Mouse (Mus musculus) lung, embryonic 16.5 days (tissue): ENCODE data around the gene Trio. TPM values are rescaled to one million over a fixed set of nuclear protein-coding genes. Genes with fewer than 3 reads are reported as not detected.
A peak's percentile ranks its signal among the peaks of the same experiment; 100 is the strongest.

ENCODE experiments used
- ATAC-seq: fragments of 200-750 bp; cut with Nextera tagmentation; 2 replicates; pipeline ENCODE4 v1.8.0; 2017; ENCODE audit warnings: low read depth, mild to moderate bottlenecking, moderate library complexity
- H3K27ac ChIP-seq: fragments of 300-500 bp; sonication (generic); 2 replicates; pipeline ENCODE4 v1.5.1; 2014; ENCODE audit warnings: mild to moderate bottlenecking, control low read depth, low read length
- H3K27me3 ChIP-seq: fragments of 300-500 bp; sonication (generic); 2 replicates; pipeline ENCODE4 v1.6.1; 2014; ENCODE audit warnings: low read depth, low read length, mixed read lengths; ENCODE audit not compliant: control insufficient read depth, insufficient read depth
- H3K36me3 ChIP-seq: fragments of 300-500 bp; sonication (generic); 2 replicates; pipeline ENCODE4 v1.6.1; 2014; ENCODE audit warnings: low read length; ENCODE audit not compliant: control insufficient read depth, insufficient read depth
- H3K4me1 ChIP-seq: fragments of 300-500 bp; sonication (generic); replicated peaks from 2 replicates; pipeline ENCODE4 v1.6.1; 2014; ENCODE audit warnings: low read length, mixed read lengths; ENCODE audit not compliant: control insufficient read depth, insufficient read depth
- H3K4me2 ChIP-seq: fragments of 300-500 bp; sonication (generic); 2 replicates; pipeline ENCODE4 v1.6.1; 2014; ENCODE audit warnings: low read depth, low read length, control low read depth
- H3K4me3 ChIP-seq: fragments of 300-500 bp; sonication (generic); 2 replicates; pipeline ENCODE4 v1.5.1; 2014; ENCODE audit warnings: mild to moderate bottlenecking, low read length, control low read depth
- H3K9ac ChIP-seq: fragments of 300-500 bp; sonication (generic); 2 replicates; pipeline ENCODE4 v1.6.1; 2014; ENCODE audit warnings: low read length, control low read depth
- H3K9me3 ChIP-seq: fragments of 300-500 bp; sonication (generic); 2 replicates; pipeline ENCODE4 v1.6.1; 2016; ENCODE audit warnings: low read length; ENCODE audit not compliant: control insufficient read depth
- whole genome bisulfite sequencing: fragments of 180-500 bp; shearing (Covaris S2); extraction: QIAGEN DNeasy Blood & Tissue Kit; methylation state at CpG from one replicate; pipeline ENCODE4 v1.1.7; 2014; 5-methylcytosine and 5-hydroxymethylcytosine counted together
- polyA plus RNA-seq: library from polyadenylated mRNA; unstranded; fragments of >200 nt; fragmentation: Nextera tagmentation; extraction: Ambion mirVana; gene quantifications from 2 replicates; pipeline ENCODE4 v1.2.1, GENCODE M21; 2015

Trio gene
- polyA plus RNA-seq, 1 experiment from 2014 or later, result 16.4 TPM

DNA sequence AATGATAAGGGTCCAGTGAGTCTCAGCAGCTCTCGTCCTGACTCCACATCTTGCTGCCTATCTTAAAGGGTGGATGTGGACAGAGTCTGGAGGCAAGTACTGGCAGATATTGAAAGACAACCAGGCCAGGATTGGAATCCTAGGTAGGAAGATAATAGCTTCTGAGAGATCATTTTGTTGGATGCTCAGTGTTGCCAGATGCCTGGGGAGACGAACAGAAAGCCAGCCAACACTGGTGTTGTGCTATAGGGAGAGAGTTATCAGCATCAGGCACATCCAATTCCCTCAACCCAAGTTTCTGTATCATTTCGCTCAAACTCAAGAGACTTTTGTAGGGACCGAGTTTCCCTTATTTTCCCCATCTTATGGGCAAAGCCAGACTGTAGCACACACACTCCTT lies 238.5 kb downstream of the Trio start:
- peak overlapping the region; percentile 37 for H3K4me3 ChIP-seq
- peak overlapping the region; percentile 49 for H3K4me2 ChIP-seq
- H3K36me3 ChIP-seq, result no peaks in the 10 kb centered on the region
- H3K27me3 ChIP-seq, result no peaks in the 10 kb centered on the region
- no peaks in the 10 kb centered on the region for H3K9me3 ChIP-seq
- no peak overlapping the region; the same call in 1 of the 2 replicates for H3K27ac ChIP-seq
- H3K9ac ChIP-seq, result peak overlapping the region; percentile 24
- H3K4me1 ChIP-seq, result peaks cover 60% of the 10 kb centered on the region
- no peak for ATAC-seq
- WGBS, result 79% methylated on average over 4 of the region's 4 CpGs

DNA sequence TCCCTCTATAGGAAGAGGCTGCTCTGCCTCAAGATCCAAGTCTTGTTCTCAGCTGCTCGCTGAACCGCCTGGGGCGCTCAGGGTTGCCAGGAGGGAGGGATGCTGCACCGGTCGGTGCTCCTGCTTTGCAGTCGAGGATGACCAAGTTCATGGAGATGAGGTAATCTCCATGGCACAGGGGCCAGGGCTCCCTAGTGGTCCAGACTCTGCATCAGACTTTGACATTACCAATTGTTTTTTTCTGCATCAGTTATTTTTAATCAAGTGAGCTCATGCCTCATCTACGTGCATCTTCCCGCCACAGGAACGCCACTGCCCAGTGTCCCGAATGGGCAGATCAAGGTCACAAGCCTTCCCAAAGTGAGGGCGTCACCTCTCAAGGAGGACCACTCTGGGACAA lies 239.2 kb downstream of the Trio start:
- no peak overlapping the region for H3K9ac ChIP-seq
- H3K36me3 ChIP-seq, result no peaks in the 10 kb centered on the region
- H3K4me1 ChIP-seq, result peaks cover 67% of the 10 kb centered on the region
- H3K27me3 ChIP-seq, result no peaks in the 10 kb centered on the region
- no peak for ATAC-seq
- no peak overlapping the region; the same call in 1 of the 2 replicates for H3K4me3 ChIP-seq
- peak overlapping the region; percentile 49 for H3K4me2 ChIP-seq
- 53% methylated on average over 11 of the region's 11 CpGs for whole genome bisulfite sequencing
- no peaks in the 10 kb centered on the region for H3K9me3 ChIP-seq
- peak overlapping the region; percentile 44; the same call in 1 of the 2 replicates for H3K27ac ChIP-seq

- 9% methylated on average over 12 of the region's 12 CpGs for WGBS
- Histone ChIP-seq H3K4me2 (peak overlapping the region; percentile 31), H3K27ac (peak overlapping the region; percentile 83), H3K36me3 (no peaks in the 10 kb centered on the region), H3K9me3 (no peaks in the 10 kb centered on the region), H3K4me1 (peaks cover 76% of the 10 kb centered on the region), H3K4me3 (0 out of 2 replicates have a peak overlapping the region, but pooled peaks have one; percentile 2), H3K9ac (0 out of 2 replicates have a peak overlapping the region, but pooled peaks have one; percentile 4), H3K27me3 (no peaks in the 10 kb centered on the region)
- peak; percentile 73 for ATAC-seq
Observed at GRCm38 (mm10) chr15:27785280-27786001, 240.2 kb downstream of the Trio start.

DNA sequence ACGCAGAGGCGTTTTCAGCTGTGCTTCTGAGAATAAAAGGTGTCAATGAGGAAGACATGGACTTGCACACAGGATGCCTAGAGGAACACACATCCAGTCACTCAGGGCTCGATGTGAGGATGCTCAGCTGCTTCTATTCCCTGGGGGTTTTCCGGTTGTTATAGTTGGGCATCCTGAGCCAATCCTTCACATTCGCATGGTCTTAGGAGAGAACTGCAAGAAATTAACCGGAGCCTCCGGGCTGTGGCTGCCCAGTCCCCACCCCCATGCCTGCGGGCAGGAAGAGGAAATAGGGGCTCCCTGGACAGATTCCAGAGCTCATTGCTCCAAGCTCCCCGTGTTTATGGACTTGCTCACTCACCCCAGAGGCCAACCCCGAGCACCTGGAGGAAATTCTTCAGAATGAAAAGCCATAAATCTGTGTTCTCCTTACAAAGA lies 241.5 kb downstream of the Trio start:
- 29% methylated on average over 10 of the region's 10 CpGs for WGBS
- H3K36me3 ChIP-seq, result no peaks in the 10 kb centered on the region
- peaks cover 80% of the 10 kb centered on the region for H3K4me1 ChIP-seq
- no peak for ATAC-seq
- no peak overlapping the region; the same call in 1 of the 2 replicates for H3K4me3 ChIP-seq
- H3K4me2 ChIP-seq, result peak overlapping the region; percentile 31
- H3K9me3 ChIP-seq, result no peaks in the 10 kb centered on the region
- peak overlapping the region; percentile 50; the same call in 1 of the 2 replicates for H3K9ac ChIP-seq
- no peaks in the 10 kb centered on the region for H3K27me3 ChIP-seq
- peak overlapping the region; percentile 94 for H3K27ac ChIP-seq

GRCm38 (mm10) chr15:27783541-27784125 lies 242.0 kb downstream of the Trio start:
- no peak for ATAC-seq
- H3K36me3 ChIP-seq, result no peaks in the 10 kb centered on the region
- H3K4me3 ChIP-seq, result no peak overlapping the region; the same call in 1 of the 2 replicates
- 24% methylated on average over 12 of the region's 12 CpGs for WGBS
- H3K27ac ChIP-seq, result peak overlapping the region; percentile 94
- H3K4me1 ChIP-seq, result peaks cover 80% of the 10 kb centered on the region
- H3K27me3 ChIP-seq, result no peaks in the 10 kb centered on the region
- peak overlapping the region; percentile 50 for H3K9ac ChIP-seq
- H3K9me3 ChIP-seq, result no peaks in the 10 kb centered on the region
- peak overlapping the region; percentile 31 for H3K4me2 ChIP-seq

- Histone ChIP-seq H3K9ac (peak overlapping the region; percentile 50), H3K36me3 (no peaks in the 10 kb centered on the region), H3K4me1 (peaks cover 86% of the 10 kb centered on the region), H3K27me3 (no peaks in the 10 kb centered on the region), H3K4me2 (peak overlapping the region; percentile 31), H3K4me3 (no peak overlapping the region), H3K27ac (peak overlapping the region; percentile 94), H3K9me3 (no peaks in the 10 kb centered on the region)
- WGBS, result 37% methylated on average over 8 of the region's 8 CpGs
- ATAC-seq, result no peak
Observed at GRCm38 (mm10) chr15:27783092-27783491, 242.6 kb downstream of the Trio start.

DNA sequence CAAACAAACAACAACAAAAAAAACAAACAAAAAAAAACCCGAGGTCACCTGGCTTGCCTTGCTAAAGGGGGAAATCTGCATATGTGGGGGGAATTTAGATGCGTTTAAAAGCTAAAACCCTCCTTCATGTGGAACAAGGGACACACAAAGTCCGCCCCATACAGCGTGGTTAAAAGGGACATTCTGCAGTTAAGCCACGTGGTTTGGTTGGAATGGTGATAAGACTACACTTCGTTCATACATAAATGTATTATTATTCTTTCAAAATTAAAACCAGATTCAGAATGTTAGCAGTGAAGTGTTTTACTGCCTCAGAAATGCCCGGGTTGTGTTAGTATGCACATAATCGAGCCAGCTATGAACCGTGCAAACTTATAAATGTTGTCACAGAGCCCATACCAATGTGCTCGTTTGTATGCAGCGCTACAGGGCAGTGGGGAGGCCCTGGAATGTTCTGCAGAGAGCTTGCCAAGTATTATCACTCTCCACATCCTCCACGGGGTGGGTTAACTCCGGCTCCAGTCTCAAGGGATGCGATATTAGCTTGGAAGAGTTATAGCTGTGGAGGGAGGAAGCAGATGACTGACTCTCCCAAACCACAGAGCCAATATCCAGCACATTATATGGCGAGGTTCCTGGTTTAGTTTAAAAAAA lies 243.1 kb downstream of the Trio start:
- H3K27me3 ChIP-seq, result no peaks in the 10 kb centered on the region
- no peaks in the 10 kb centered on the region for H3K36me3 ChIP-seq
- peak; percentile 75 for ATAC-seq
- no peak overlapping the region for H3K9ac ChIP-seq
- no peaks in the 10 kb centered on the region for H3K9me3 ChIP-seq
- H3K27ac ChIP-seq, result peak overlapping the region; percentile 94
- H3K4me2 ChIP-seq, result 0 out of 2 replicates have a peak overlapping the region, but pooled peaks have one; percentile 9
- H3K4me1 ChIP-seq, result peaks cover 91% of the 10 kb centered on the region
- WGBS, result 25% methylated on average over 15 of the region's 15 CpGs
- H3K4me3 ChIP-seq, result no peak overlapping the region

DNA sequence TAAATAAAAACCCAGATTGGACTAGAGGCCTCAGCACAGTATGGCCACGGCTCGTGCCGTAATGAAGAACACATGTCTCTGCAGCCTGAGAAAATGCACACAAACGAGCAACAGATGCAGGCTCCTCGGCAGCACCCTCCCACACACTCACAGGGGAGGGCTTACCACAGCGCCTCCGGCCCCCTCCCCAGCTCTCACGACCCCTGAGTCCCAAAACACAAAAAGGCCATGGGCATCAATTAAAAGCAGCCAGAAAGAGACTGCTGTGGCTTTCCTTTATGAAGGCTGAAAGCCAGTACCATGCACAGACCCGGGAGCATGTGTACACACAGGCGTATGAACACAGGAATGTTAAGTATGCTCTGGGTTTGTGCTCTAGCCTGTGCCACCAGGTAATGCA lies 245.8 kb downstream of the Trio start:
- ATAC-seq, result peak; percentile 18; the same call in 1 of the 2 replicates

GRCm38 (mm10) chr15:27779398-27779797 lies 246.2 kb downstream of the Trio start:
- Histone ChIP-seq H3K27me3 (no peaks in the 10 kb centered on the region), H3K4me2 (no peak overlapping the region), H3K4me3 (no peak overlapping the region), H3K9me3 (no peaks in the 10 kb centered on the region), H3K4me1 (peaks cover 78% of the 10 kb centered on the region), H3K9ac (no peak overlapping the region), H3K27ac (peak overlapping the region; percentile 86), H3K36me3 (no peaks in the 10 kb centered on the region)
- ATAC-seq, result no peak
- WGBS, result 36% methylated on average over 11 of the region's 11 CpGs

More for the DNA sequence above, 245.8 kb downstream of the Trio start:
- H3K9me3 ChIP-seq, result no peaks in the 10 kb centered on the region
- no peaks in the 10 kb centered on the region for H3K36me3 ChIP-seq
- peak overlapping the region; percentile 86 for H3K27ac ChIP-seq
- no peak overlapping the region for H3K4me3 ChIP-seq
- H3K27me3 ChIP-seq, result no peaks in the 10 kb centered on the region
- no peak overlapping the region for H3K9ac ChIP-seq
- 20% methylated on average over 10 of the region's 10 CpGs for WGBS
- H3K4me2 ChIP-seq, result no peak overlapping the region
- peaks cover 82% of the 10 kb centered on the region for H3K4me1 ChIP-seq
